Mouse (Mus musculus) myocyte (in vitro differentiated cells): ENCODE results near the gene Zfp687. TPM values are rescaled to one million over a fixed set of nuclear protein-coding genes. Genes with fewer than 3 reads are reported as not detected.

ENCODE experiments used
- H3K27me3 ChIP-seq: one replicate; pipeline ENCODE4 v1.6.1; 2011; ENCODE audit not compliant: control insufficient read depth, insufficient read depth, insufficient read length
- H3K36me3 ChIP-seq: one replicate; pipeline ENCODE4 v1.6.1; 2011; ENCODE audit not compliant: control insufficient read depth, insufficient read depth
- H3K4me2 ChIP-seq: one replicate; pipeline ENCODE4 v1.6.1; 2011; ENCODE audit warnings: low read depth, control low read depth
- H3K4me3 ChIP-seq: one replicate; pipeline ENCODE4 v1.5.1; 2011; ENCODE audit warnings: mild to moderate bottlenecking, control low read depth, moderate library complexity
- H3K79me2 ChIP-seq: one replicate; pipeline ENCODE4 v1.6.1; 2011; ENCODE audit not compliant: control insufficient read depth, insufficient read depth
- H3ac ChIP-seq: one replicate; pipeline ENCODE4 v1.6.1; 2011; ENCODE audit not compliant: control insufficient read depth, insufficient read length
- CEBPB ChIP-seq: IDR thresholded peaks from 2 replicates; pipeline ENCODE4 v1.6.1; 2011; ENCODE audit warnings: mild to moderate bottlenecking, moderate library complexity; ENCODE audit not compliant: poor library complexity, insufficient read depth, severe bottlenecking
- E2F4 ChIP-seq: IDR thresholded peaks from one replicate; pipeline ENCODE4 v1.6.1; 2011; ENCODE audit warnings: mild to moderate bottlenecking, control low read depth, moderate library complexity; ENCODE audit not compliant: insufficient read depth
- MAX ChIP-seq: IDR thresholded peaks from one replicate; pipeline ENCODE4 v1.6.1; 2011; ENCODE audit warnings: low read depth, mild to moderate bottlenecking, control low read depth
- MYOD1 ChIP-seq, 3 experiments: IDR thresholded peaks; one replicate each; pipeline ENCODE4 v1.6.1; 2011; ENCODE audit warnings: control low read depth in 2 of 3, low read depth in 2 of 3, mild to moderate bottlenecking in 2 of 3, moderate library complexity in 1 of 3; ENCODE audit not compliant: insufficient read length in 2 of 3, control insufficient read depth in 1 of 3
- MYOG ChIP-seq, 3 experiments: IDR thresholded peaks; one replicate each; pipeline ENCODE4 v1.6.1; 2011; ENCODE audit warnings: control low read depth in 2 of 3, low read depth in 2 of 3, mild to moderate bottlenecking in 2 of 3; ENCODE audit not compliant: insufficient read length in 2 of 3, control insufficient read depth in 1 of 3, insufficient read depth in 1 of 3
- POLR2A ChIP-seq: IDR thresholded peaks from one replicate; pipeline ENCODE4 v1.6.1; 2011; ENCODE audit warnings: low read depth, mild to moderate bottlenecking, control low read depth, moderate library complexity; ENCODE audit not compliant: insufficient read length
- POLR2AphosphoS2 ChIP-seq: IDR thresholded peaks from one replicate; pipeline ENCODE4 v1.6.1; 2011; ENCODE audit warnings: low read depth, control low read depth; ENCODE audit not compliant: insufficient read length
- REST ChIP-seq: IDR thresholded peaks from one replicate; pipeline ENCODE4 v1.6.1; 2011; ENCODE audit warnings: mild to moderate bottlenecking, control low read depth, moderate library complexity; ENCODE audit not compliant: insufficient read depth, insufficient read length
- SRF ChIP-seq: IDR thresholded peaks from one replicate; pipeline ENCODE4 v1.6.1; 2011; ENCODE audit warnings: low read depth; ENCODE audit not compliant: control insufficient read depth, insufficient read length
- TCF12 ChIP-seq: IDR thresholded peaks from one replicate; pipeline ENCODE4 v1.6.1; 2011; ENCODE audit warnings: mild to moderate bottlenecking, control low read depth; ENCODE audit not compliant: poor library complexity, insufficient read depth, severe bottlenecking
- TCF3 ChIP-seq: IDR thresholded peaks from one replicate; pipeline ENCODE4 v1.6.1; 2011; ENCODE audit warnings: low read depth, control low read depth; ENCODE audit not compliant: insufficient read length
- USF1 ChIP-seq: IDR thresholded peaks from one replicate; pipeline ENCODE4 v1.6.1; 2011; ENCODE audit warnings: low read depth, mild to moderate bottlenecking, control low read depth, moderate library complexity
- polyA plus RNA-seq: library from polyadenylated mRNA; unstranded; fragments of >200 nt; fragmentation: generic; extraction: Trizol; gene quantifications from one replicate; pipeline ENCODE4 v1.2.1, GENCODE M21; 2012; ENCODE audit warnings: missing spikeins

The Zfp687 gene
- 11.5 TPM for polyA plus RNA-seq

- Histone ChIP-seq H3ac (peak within 1 kb of the TSS; percentile 24), H3K36me3 (no peaks in the 10 kb centered on the region), H3K79me2 (peaks cover 6% of the 10 kb centered on the region), H3K4me2 (peak within 1 kb of the TSS; percentile 91), H3K4me3 (peak within 1 kb of the TSS; percentile 58), H3K27me3 (no peaks in the 10 kb centered on the region)
- TF ChIP-seq POLR2AphosphoS2 (peak; percentile 82), SRF (no peak), MYOG (IDR thresholded peaks at IDR 0.05; ENCODE audit: control insufficient read depth in 1 of 3, insufficient read depth in 1 of 3, insufficient read length in 2 of 3, low read depth in 2 of 3) (peak in 1 of 3 experiments; percentile 26), POLR2A (peak; percentile 77), TCF3 (no peak), TCF12 (no peak)
These were observed at the start of gene Zfp687 for GRCm38 (mm10) chr3:95015337-95015872. Gene Zfp687, minus strand, starts transcription at chr3:95015448.

- Histone ChIP-seq H3K4me2 (no peak overlapping the region), H3ac (no peak overlapping the region), H3K36me3 (peaks cover 54% of the 10 kb centered on the region), H3K4me3 (no peak overlapping the region), H3K27me3 (no peaks in the 10 kb centered on the region), H3K79me2 (no peaks in the 10 kb centered on the region)
- TF ChIP-seq POLR2AphosphoS2 (no peak), MYOD1 (IDR thresholded peaks at IDR 0.05; ENCODE audit: control insufficient read depth in 1 of 3, insufficient read length in 2 of 3, low read depth in 2 of 3) (no peak), POLR2A (no peak), TCF12 (no peak), SRF (no peak), MYOG (IDR thresholded peaks at IDR 0.05; ENCODE audit: control insufficient read depth in 1 of 3, insufficient read depth in 1 of 3, insufficient read length in 2 of 3, low read depth in 2 of 3) (no peak), CEBPB (no peak), MAX (no peak), USF1 (no peak), REST (no peak), E2F4 (no peak)
These were observed 48.5 kb upstream of the Zfp687 start for GRCm38 (mm10) chr3:95063741-95064140.

GRCm38 (mm10) chr3:95058078-95058477, 42.8 kb upstream of the Zfp687 start:
- H3K79me2 ChIP-seq, result no peaks in the 10 kb centered on the region
- no peak overlapping the region for H3K4me3 ChIP-seq
- H3K27me3 ChIP-seq, result no peaks in the 10 kb centered on the region
- H3ac ChIP-seq, result no peak overlapping the region
- TF ChIP-seq USF1 (no peak), MYOG (IDR thresholded peaks at IDR 0.05; ENCODE audit: control insufficient read depth in 1 of 3, insufficient read depth in 1 of 3, insufficient read length in 2 of 3, low read depth in 2 of 3) (peak; percentile 58 to 94 (median 78)), MYOD1 (IDR thresholded peaks at IDR 0.05; ENCODE audit: control insufficient read depth in 1 of 3, insufficient read length in 2 of 3, low read depth in 2 of 3) (peak in 2 of 3 experiments; percentile 88 to 89), TCF12 (peak; percentile 15)
- peaks cover 27% of the 10 kb centered on the region for H3K36me3 ChIP-seq
- no peak overlapping the region for H3K4me2 ChIP-seq

- H3K79me2 ChIP-seq, result no peaks in the 10 kb centered on the region
- TF ChIP-seq USF1, result no peak
- no peak for TF ChIP-seq MYOD1 (IDR thresholded peaks at IDR 0.05; ENCODE audit: control insufficient read depth in 1 of 3, insufficient read length in 2 of 3, low read depth in 2 of 3)
- no peak for TF ChIP-seq MAX
- TF ChIP-seq CEBPB, result no peak
- no peak for TF ChIP-seq E2F4
- TF ChIP-seq MYOG (IDR thresholded peaks at IDR 0.05; ENCODE audit: control insufficient read depth in 1 of 3, insufficient read depth in 1 of 3, insufficient read length in 2 of 3, low read depth in 2 of 3), result no peak
- TF ChIP-seq TCF12, result no peak
- H3K4me3 ChIP-seq, result no peak overlapping the region
- no peak overlapping the region for H3ac ChIP-seq
- no peak overlapping the region for H3K4me2 ChIP-seq
- peaks cover 16% of the 10 kb centered on the region for H3K36me3 ChIP-seq
- H3K27me3 ChIP-seq, result no peaks in the 10 kb centered on the region
These were observed 41.0 kb upstream of the Zfp687 start for GRCm38 (mm10) chr3:95056275-95056674.

GRCm38 (mm10) chr3:95054481-95055260, 39.4 kb upstream of the Zfp687 start:
- TF ChIP-seq MYOG (IDR thresholded peaks at IDR 0.05; ENCODE audit: control insufficient read depth in 1 of 3, insufficient read depth in 1 of 3, insufficient read length in 2 of 3, low read depth in 2 of 3) (no peak), POLR2AphosphoS2 (peak; percentile 30)
- H3K4me3 ChIP-seq, result no peak overlapping the region
- H3K79me2 ChIP-seq, result no peaks in the 10 kb centered on the region
- H3K4me2 ChIP-seq, result peak overlapping the region; percentile 58
- H3K27me3 ChIP-seq, result no peaks in the 10 kb centered on the region
- peaks cover 4% of the 10 kb centered on the region for H3K36me3 ChIP-seq
- H3ac ChIP-seq, result no peak overlapping the region
